Mouse (Mus musculus) stomach, postnatal 0 days (tissue): ENCODE measurements around the gene 9330182O14Rik.

ENCODE experiments used
- CTCF ChIP-seq: IDR thresholded peaks from 2 replicates; pipeline ENCODE4 v1.5.1; 2016; ENCODE audit warnings: antibody characterized with exemption, low read depth, mild to moderate bottlenecking, moderate library complexity
- EP300 ChIP-seq: optimal IDR thresholded peaks from 2 replicates; pipeline ENCODE3; 2016; ENCODE audit warnings: antibody characterized with exemption

DNA sequence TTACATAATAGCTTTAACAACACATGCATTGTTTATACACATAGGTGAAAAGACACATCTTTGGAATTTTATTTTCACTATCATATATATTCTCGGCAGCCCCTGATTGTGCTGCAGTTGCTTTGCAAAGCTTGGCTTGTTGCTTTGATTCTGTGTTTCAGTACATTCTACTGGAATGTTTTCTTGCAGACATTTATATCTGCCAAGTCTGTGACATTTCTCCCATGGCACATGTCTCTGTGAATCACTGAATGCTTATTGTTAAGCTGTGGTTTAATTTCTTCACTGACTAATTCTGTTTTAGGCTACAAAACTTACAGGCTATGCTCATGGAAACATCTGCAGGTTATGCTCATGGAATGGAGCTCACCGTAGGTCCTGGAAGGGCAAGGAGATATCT lies 30.9 kb upstream of the 9330182O14Rik start:
- no peak for TF ChIP-seq CTCF
- no peak for TF ChIP-seq EP300
